Mouse (Mus musculus) thymus, postnatal 0 days (tissue): Measurements from ENCODE around the gene Rpl36a. TPM values are rescaled to one million over a fixed set of nuclear protein-coding genes. Genes with fewer than 3 reads are reported as not detected.

Experiments
- DNase-seq: peaks from one replicate; pipeline ENCODE4 v3.0.0-alpha.2; 2015; ENCODE audit warnings: low spot score
- polyA plus RNA-seq: library from polyadenylated mRNA; unstranded; fragments of >200 nt; fragmentation: Nextera tagmentation; extraction: Ambion mirVana; gene quantifications from 2 replicates; pipeline ENCODE4 v1.2.1, GENCODE M21; 2015

Rpl36a gene
- polyA plus RNA-seq, 1 experiment from 2014 or later = 605 TPM

DNA sequence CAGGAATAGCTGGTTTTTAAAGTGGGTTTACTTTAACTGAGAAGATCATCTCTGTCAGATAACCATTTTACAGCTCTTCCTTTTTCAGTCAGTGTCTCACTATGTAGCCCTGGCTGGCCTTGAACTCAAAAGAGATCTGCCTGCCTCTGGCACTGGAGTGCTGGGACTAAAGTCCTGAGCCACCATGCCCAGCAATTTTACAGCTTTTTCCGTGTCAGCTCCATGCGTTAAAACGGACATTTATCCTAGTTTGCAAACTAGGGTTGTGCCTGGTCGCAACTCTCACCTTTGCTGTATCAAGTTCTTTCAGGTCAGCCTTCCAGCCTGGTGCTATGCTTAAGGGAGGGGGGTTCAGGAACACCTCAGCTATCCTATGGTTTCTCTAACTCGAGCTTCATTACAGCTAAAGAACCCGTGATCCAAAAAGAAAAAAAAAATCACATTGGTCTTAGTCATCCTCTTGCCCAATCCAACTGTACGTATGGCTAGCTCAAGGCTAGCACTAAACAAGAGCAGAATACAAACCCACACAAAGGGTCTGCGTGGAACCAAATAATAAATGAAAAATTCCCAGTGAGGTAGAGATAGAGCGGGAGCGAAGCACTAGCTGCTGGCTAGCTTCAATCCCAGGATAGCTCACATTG lies 14.6 kb downstream of the Rpl36a start:
- no peak for DNase-seq

DNA sequence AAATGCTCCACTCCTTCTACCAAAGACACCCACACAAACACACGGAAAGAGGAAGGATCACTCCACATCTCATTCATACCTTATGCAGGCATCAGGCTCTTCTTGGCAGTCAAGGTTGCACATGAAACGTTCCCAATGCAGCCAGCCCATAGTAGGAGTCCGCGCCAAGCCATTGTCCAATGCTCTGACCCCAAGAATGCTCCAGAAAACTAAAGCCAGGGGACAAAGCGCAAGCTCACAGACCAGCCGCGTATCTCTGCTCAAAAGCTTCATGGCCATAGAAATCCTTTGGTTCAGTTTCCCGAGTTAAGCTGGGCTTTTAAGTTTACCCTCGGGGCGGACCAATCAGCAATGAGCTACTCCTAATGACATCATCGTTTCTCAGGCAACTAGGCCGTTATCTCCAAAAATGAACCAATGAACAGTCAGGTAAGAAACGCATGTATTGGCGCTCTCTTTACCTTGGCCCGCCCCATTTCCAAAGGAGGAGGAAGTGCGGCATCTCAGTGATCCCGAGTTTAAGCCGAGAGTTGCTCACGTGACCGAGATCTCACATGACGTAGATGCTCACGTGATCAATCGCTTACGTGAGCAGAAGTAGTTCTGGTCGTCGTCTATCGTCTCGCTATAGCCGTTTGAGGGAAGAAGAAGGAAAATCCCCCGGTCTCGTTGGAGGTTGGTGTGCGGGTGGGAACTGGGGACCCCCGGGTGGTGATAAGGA lies 15.4 kb downstream of the Rpl36a start, which contains the start of the genes Gla and Hnrnph2:
TSS of gene Gla (minus strand) at position 467 of the 721 bp plus-strand sequence.
TSS of gene Hnrnph2 (plus strand) at position 521 of the 721 bp plus-strand sequence.
- DNase-seq = peak; percentile 94

DNA sequence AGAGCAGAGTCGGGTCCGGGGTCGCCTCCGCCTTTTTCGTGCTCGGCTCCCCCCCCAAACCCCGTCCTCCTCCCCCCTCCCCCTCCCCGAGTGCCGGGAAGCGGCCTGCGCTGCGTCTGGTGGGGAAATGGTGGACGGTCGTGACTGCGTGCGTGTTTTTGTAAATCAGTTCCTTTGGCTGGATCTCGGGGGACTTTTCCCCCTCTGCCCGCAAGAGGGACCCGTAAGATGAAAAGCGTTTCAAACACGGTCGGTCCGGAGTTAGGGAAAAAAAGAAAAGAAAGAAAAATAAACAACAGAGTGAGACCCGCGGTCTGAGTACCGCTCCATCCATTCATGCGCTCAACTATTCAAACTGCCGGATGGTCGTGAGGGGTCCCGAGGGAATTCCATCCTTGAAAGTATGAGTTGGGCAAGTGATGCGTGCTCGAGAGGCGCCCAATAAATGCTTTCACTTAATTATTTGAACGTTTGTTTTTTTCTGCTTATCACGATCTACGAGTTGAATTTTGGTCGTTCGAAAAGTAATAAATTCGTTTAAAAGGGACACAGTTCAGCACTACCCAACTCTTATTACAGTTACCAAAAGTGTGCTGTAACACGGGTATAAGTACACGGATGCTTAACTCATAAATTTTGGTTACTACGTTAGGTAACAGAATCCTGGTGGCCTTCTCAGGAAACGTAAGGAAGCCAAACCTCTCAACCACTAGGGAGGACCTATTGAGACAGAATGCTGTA lies 16.1 kb downstream of the Rpl36a start:
- no peak for DNase-seq

DNA sequence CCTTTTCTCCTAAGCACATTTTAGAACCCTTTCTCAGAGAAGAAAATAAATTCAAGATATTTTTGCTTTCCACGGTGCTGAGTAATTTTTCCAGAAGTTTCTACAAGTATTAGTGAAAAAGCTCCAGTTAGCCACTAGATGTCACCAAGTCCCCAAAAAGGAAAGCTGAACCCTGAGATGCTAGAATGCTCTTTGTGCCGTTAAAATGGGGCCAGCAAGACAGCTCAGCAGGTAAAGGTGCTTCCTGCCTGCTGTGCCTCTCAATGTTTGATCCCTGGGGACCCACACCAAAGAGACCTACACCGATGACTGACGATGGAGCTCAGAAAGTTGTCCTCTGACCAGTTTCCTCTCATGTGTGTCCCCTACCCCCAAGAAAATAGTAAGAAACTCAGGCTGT lies 24.0 kb downstream of the Rpl36a start:
- DNase-seq = peak; percentile 63

DNA sequence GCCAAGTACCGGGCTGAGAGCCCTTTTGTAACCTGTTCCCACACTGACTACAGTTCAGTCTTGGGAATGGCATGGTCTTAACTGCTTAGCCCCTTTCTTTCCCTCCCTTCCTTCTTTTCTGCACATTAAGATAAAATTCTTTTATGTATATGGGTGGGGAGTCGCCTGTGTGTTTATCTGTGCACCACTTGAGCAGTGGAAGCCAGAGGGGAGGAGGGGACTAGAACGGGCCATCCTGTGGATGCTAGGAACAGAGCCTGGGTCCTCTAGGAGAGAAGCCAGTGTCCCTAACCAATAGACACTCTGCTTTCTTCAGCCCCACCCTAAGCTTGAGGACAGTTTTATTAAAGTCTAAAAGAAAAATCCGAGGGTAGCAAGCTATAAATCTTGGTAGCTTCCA lies 25.5 kb downstream of the Rpl36a start:
- DNase-seq = no peak

DNA sequence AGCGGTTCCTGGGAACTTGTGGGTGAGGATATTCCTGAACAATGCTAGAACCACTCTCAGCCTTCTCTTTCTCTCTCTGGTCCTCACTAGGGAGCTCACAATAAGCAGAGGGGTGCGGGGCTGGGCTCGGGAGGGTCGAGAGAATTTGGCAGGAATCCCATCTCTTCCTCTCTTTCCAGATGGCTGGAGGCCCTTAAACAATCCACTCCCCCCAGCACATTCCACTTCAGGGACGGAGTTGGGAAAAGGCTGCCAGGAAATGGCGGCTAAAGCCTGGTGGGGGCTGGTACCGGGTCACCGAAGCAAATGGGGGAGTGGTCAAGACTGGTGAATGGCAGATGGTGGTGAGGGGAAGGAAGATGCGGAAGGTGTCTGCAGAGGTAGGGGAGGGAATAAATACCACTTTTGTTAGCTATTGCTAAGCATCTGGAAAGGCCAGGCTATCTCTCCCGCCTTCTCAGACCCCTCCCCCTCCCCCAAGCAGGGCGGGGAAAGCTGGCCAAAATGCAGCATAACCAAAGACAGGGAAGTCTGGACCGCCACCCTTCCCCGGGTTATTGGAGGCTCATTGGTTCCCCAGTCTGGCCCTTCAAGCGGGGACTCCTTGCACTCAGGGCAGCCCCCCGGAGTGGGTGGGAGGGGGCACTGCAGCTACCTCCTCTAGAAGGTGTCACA lies 27.0 kb downstream of the Rpl36a start:
- no peak for DNase-seq

DNA sequence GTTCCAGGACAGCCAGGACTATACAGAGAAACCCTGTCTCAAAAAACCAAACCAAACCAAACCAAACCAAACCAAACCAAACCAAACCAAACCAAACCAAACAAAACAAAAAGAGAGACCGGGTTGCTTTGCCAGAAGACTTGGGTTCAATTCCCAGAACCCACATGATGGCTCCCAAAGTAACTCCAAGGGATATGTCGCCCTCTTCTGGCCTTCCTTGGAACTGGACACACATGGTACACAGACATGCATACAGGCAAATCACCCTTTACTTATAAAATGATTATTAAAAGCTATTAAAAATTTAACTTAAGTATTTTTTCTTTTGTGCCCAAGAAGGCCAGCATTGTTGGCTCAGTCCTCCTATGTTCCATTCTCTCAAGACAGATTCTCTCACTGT lies 28.9 kb downstream of the Rpl36a start:
- no peak for DNase-seq

DNA sequence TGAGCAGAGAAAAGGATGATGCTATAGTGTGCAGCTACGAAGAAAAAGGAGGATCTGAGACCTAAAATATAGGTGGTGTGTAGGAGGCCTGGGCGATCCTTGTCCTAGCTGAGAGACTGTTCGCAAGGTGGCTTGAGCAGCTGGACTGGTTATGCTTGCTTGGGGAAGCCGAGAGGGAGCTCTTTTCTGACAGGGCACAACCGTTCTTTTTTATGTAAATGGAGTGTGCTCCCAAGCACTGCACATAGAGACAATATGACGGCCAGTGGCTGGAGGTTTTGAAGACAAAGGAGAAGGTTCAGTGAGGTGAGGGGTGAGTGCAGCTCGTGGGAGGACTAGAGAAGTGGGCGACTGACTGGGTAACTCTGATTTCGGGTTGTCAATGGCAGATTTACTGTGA lies 34.2 kb downstream of the Rpl36a start:
- no peak for DNase-seq

DNA sequence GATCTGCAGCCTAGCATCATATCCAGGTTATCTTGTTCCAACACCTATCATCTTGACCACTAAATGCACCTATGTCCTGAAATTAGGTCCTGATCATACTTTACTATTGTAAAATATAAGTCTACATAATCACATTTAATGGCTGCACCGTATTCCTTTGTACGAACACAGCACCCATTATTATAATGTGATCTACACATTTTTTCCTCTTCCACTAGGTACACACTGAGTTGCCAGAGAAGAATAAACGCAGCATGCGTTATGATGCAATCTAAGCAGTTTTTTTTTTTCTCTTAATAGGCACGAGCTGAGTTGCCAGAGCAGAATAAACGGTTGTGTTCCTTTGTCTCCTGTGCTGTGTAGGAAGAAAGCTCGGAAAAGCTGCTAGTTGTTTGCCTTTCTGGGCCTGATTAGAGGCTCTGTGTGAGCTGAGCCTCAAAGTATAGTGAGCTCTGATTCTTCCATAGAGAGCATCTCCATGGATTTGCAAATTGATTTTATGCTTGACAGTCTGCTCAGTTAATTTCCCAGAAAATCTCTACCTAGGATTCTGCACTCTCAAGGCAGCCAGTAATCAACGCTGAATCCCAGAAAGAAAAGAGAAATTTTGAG lies 34.9 kb downstream of the Rpl36a start:
- DNase-seq = no peak

DNA sequence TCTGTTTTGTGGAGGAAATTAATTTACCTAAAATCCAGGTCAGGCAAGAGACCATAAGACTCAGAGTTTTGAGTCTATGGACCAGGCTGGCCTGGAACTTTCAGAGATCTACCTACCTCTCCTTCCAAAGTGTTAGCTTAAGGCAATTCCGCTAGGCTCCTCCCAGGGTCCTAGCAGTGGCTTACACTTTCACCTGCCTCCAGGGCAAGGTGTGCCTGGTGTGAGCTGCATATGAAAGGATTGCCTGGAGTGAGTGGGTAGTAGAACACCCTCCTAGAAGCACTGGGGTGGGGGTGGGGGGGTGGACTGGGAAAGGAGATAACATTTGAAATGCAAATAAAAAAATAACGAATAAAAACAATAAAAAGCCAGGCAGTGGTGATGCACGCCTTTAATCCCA lies 36.2 kb downstream of the Rpl36a start:
- DNase-seq = no peak

DNA sequence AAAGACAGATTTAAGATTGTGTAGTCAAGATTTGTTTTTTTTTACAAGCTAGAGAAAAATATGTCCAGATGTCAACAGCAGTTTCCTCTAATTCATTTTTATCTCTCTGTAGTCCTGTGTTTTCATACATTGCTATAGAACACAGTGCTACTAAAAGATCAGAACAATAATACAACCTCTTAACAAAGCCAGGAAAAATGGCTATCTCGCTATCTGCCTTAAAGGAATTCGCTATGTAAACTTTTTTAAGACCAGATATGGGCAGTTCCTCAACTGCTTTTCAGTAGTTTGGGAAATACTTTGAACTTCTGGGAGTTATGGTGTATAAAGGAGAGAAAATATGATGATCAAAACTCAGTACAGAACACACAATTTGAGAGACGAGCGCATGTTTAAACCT lies 37.9 kb downstream of the Rpl36a start:
- DNase-seq = no peak

DNA sequence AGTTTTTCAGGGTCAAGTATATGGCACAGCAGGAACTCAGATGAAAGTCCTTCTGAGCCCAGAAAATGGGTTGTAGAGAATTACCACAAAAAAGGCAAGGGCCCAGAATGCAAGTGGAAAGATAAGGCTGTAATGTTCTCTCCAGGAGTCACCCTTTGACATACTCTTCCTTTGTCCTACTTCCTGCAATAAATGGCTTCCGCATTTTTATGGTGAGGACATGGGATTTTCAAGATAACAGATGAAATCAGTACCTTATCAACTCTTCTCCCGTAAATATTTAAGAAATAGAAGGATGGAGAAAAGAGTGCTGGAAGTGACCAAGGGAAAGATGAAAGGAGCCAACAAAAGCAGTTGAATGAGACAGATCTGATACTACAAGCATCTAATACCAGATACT lies 42.7 kb downstream of the Rpl36a start:
- DNase-seq = no peak

DNA sequence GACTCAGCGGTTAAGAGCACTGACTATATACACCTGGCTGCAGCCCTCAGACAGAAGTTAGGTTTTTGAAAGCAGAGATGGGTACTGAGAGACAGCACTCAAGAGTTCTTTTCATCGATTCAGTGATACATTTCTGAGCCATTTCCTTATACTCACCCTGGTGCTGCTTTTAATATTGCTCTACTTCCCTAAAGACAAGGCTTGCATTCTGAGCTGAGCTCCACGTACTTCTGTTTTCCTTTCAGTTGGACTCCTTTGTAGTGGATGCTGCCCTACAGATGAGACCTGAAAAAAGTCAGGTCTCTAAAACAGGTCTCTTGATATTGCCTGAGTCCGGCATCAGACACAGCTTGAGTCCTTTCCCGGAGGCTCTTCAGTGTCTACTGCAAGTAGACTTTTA lies 47.3 kb downstream of the Rpl36a start:
- no peak for DNase-seq

DNA sequence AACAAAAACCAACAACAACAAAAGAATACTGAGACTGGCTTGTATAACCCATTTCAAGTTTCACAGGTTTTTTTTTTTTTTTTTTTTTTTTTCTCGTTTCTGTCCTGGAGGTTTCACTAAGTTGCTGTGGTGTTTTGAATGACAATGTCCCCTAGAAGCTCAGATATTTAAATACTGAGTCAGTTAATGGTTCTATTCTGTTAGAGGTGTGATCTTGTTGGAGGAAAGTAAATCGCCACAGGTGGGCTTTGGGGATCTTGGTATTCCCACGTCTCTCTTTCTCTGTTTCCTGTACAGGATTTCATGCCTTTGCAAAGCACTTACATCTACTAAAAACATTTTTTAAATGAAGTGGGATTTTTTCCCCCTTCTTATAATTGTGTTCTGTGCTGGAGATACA lies 49.7 kb downstream of the Rpl36a start:
- DNase-seq = no peak

DNA sequence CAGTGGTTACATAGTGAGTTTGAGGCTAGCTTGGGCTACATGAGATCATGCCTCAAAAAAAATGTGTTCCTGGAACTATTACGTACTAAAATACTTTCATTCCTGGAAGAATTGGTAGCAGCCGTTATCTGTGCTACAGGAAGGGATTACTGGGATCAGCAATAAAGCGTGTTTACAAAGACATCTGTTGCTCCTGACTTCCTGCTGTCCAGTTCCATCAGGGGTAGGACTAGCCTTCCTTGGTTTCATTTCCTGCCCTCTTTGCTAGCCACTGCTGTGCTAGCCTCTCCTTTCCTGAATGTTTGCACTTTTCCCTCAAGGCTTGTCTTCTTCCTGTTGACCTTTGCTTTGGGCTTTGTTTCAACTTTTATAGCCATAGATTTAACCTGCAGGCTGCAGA lies 50.4 kb downstream of the Rpl36a start:
- no peak for DNase-seq

Other genes starting within 250 kb of the Rpl36a start
- gene Drp2, start 181.1 kb upstream of the Rpl36a start, polyA plus RNA-seq = 0.27 and 0.29 TPM in 2 replicates
- not detected in 2 replicates for gene Taf7l, start 109.2 kb upstream of the Rpl36a start, polyA plus RNA-seq
- gene Timm8a1, start 43.8 kb upstream of the Rpl36a start, polyA plus RNA-seq = 90.1 and 104 TPM in 2 replicates
- gene Btk, start 2.1 kb upstream of the Rpl36a start, polyA plus RNA-seq = 3.5 and 4.1 TPM in 2 replicates
- 4.9 and 7.1 TPM in 2 replicates for gene Gla, start 15.5 kb downstream of the Rpl36a start, polyA plus RNA-seq
- gene Hnrnph2, start 15.5 kb downstream of the Rpl36a start, polyA plus RNA-seq = 123 and 128 TPM in 2 replicates
- 0.94 and 1.3 TPM in 2 replicates for gene Armcx4, start 100.9 kb downstream of the Rpl36a start, polyA plus RNA-seq
- gene Armcx1, start 132.3 kb downstream of the Rpl36a start, polyA plus RNA-seq = 12.7 and 14.2 TPM in 2 replicates
- gene Armcx6, start 165.8 kb downstream of the Rpl36a start, polyA plus RNA-seq = 10.7 and 10.8 TPM in 2 replicates
- gene Armcx3, start 170.9 kb downstream of the Rpl36a start, polyA plus RNA-seq = 25.7 and 26.4 TPM in 2 replicates
- gene Armcx2, start 223.6 kb downstream of the Rpl36a start, polyA plus RNA-seq = 14.3 and 14.7 TPM in 2 replicates